Mouse (Mus musculus): ENCODE measurements around the gene Plcxd1. TPM values are rescaled to one million over a fixed set of nuclear protein-coding genes. Genes with fewer than 3 reads are reported as not detected.

The Plcxd1 gene
- polyA plus RNA-seq, 1 experiment, result not detected

GRCm38 (mm10) chr5:110135293-110136086, 35.7 kb downstream of the Plcxd1 start, which contains the start of gene Chfr:
Gene Chfr, plus strand, starts transcription at chr5:110135842.
- TF ChIP-seq POLR2A (IDR thresholded peaks at IDR 0.05; ENCODE audit: borderline replicate concordance, control insufficient read depth, low read depth, low read length) (peak; percentile 96; the same call in 1 of the 2 replicates), CTCF (IDR thresholded peaks at IDR 0.05; ENCODE audit: control insufficient read depth, insufficient read depth, low read length) (no peak)
- no peaks in the 10 kb centered on the region; the same call in 1 of the 2 replicates for H3K4me1 ChIP-seq (ENCODE audit: control insufficient read depth, insufficient read depth, low read length)
- H3K27ac ChIP-seq (ENCODE audit: control insufficient read depth, insufficient read depth, low read depth, low read length, poor library complexity), result peak within 1 kb of the TSS; percentile 71
- 2% methylated on average over 46 of the region's 46 CpGs for WGBS
- peak within 1 kb of the TSS; percentile 88 for H3K4me3 ChIP-seq (replicated peaks; ENCODE audit: control insufficient read depth, low read depth, low read length)

- TF ChIP-seq POLR2A (IDR thresholded peaks at IDR 0.05; ENCODE audit: borderline replicate concordance, control insufficient read depth, low read depth, low read length) (no peak), CTCF (IDR thresholded peaks at IDR 0.05; ENCODE audit: control insufficient read depth, insufficient read depth, low read length) (no peak)
- Histone ChIP-seq H3K4me1 (ENCODE audit: control insufficient read depth, insufficient read depth, low read length) (no peaks in the 10 kb centered on the region; the same call in 1 of the 2 replicates), H3K4me3 (replicated peaks; ENCODE audit: control insufficient read depth, low read depth, low read length) (peak overlapping the region; percentile 88), H3K27ac (ENCODE audit: control insufficient read depth, insufficient read depth, low read depth, low read length, poor library complexity) (peak overlapping the region; percentile 71)
- 4% methylated on average over 18 of the region's 18 CpGs for WGBS
Observed at GRCm38 (mm10) chr5:110136087-110136464, 36.3 kb downstream of the Plcxd1 start.

- Histone ChIP-seq H3K4me3 (replicated peaks; ENCODE audit: control insufficient read depth, low read depth, low read length) (no peak overlapping the region), H3K27ac (ENCODE audit: control insufficient read depth, insufficient read depth, low read depth, low read length, poor library complexity) (no peak overlapping the region), H3K4me1 (ENCODE audit: control insufficient read depth, insufficient read depth, low read length) (no peaks in the 10 kb centered on the region; the same call in 1 of the 2 replicates)
- TF ChIP-seq POLR2A (IDR thresholded peaks at IDR 0.05; ENCODE audit: borderline replicate concordance, control insufficient read depth, low read depth, low read length) (no peak), CTCF (IDR thresholded peaks at IDR 0.05; ENCODE audit: control insufficient read depth, insufficient read depth, low read length) (no peak)
- 89% methylated on average over 3 of the region's 3 CpGs for WGBS
Observed at GRCm38 (mm10) chr5:110137816-110138215, 38.0 kb downstream of the Plcxd1 start.

GRCm38 (mm10) chr5:110139325-110139724, 39.6 kb downstream of the Plcxd1 start:
- H3K27ac ChIP-seq (ENCODE audit: control insufficient read depth, insufficient read depth, low read depth, low read length, poor library complexity), result no peak overlapping the region
- H3K4me1 ChIP-seq (ENCODE audit: control insufficient read depth, insufficient read depth, low read length), result no peaks in the 10 kb centered on the region; the same call in 1 of the 2 replicates
- no peak for TF ChIP-seq CTCF (IDR thresholded peaks at IDR 0.05; ENCODE audit: control insufficient read depth, insufficient read depth, low read length)
- TF ChIP-seq POLR2A (IDR thresholded peaks at IDR 0.05; ENCODE audit: borderline replicate concordance, control insufficient read depth, low read depth, low read length), result no peak
- WGBS, result 85% methylated on average over 3 of the region's 3 CpGs
- no peak overlapping the region for H3K4me3 ChIP-seq (replicated peaks; ENCODE audit: control insufficient read depth, low read depth, low read length)

GRCm38 (mm10) chr5:110140424-110140823, 40.7 kb downstream of the Plcxd1 start:
- Histone ChIP-seq H3K4me3 (replicated peaks; ENCODE audit: control insufficient read depth, low read depth, low read length) (no peak overlapping the region), H3K27ac (ENCODE audit: control insufficient read depth, insufficient read depth, low read depth, low read length, poor library complexity) (no peak overlapping the region), H3K4me1 (ENCODE audit: control insufficient read depth, insufficient read depth, low read length) (no peaks in the 10 kb centered on the region; the same call in 1 of the 2 replicates)
- WGBS, result 82% methylated on average over 7 of the region's 7 CpGs
- TF ChIP-seq CTCF (IDR thresholded peaks at IDR 0.05; ENCODE audit: control insufficient read depth, insufficient read depth, low read length) (no peak), POLR2A (IDR thresholded peaks at IDR 0.05; ENCODE audit: borderline replicate concordance, control insufficient read depth, low read depth, low read length) (no peak)

- no peak overlapping the region for H3K4me3 ChIP-seq (replicated peaks; ENCODE audit: control insufficient read depth, low read depth, low read length)
- H3K27ac ChIP-seq (ENCODE audit: control insufficient read depth, insufficient read depth, low read depth, low read length, poor library complexity), result no peak overlapping the region
- no peak for TF ChIP-seq CTCF (IDR thresholded peaks at IDR 0.05; ENCODE audit: control insufficient read depth, insufficient read depth, low read length)
- H3K4me1 ChIP-seq (ENCODE audit: control insufficient read depth, insufficient read depth, low read length), result no peaks in the 10 kb centered on the region
- WGBS, result 69% methylated on average over 2 of the region's 2 CpGs
Observed at GRCm38 (mm10) chr5:110142309-110142708, 42.5 kb downstream of the Plcxd1 start.

- H3K4me1 ChIP-seq (ENCODE audit: control insufficient read depth, insufficient read depth, low read length), result no peaks in the 10 kb centered on the region
- no peak overlapping the region for H3K4me3 ChIP-seq (replicated peaks; ENCODE audit: control insufficient read depth, low read depth, low read length)
- TF ChIP-seq POLR2A (IDR thresholded peaks at IDR 0.05; ENCODE audit: borderline replicate concordance, control insufficient read depth, low read depth, low read length), result no peak
- TF ChIP-seq CTCF (IDR thresholded peaks at IDR 0.05; ENCODE audit: control insufficient read depth, insufficient read depth, low read length), result peak; percentile 38; the same call in 1 of the 2 replicates
- no peak overlapping the region for H3K27ac ChIP-seq (ENCODE audit: control insufficient read depth, insufficient read depth, low read depth, low read length, poor library complexity)
- WGBS, result 87% methylated on average over 5 of the region's 5 CpGs
Observed at GRCm38 (mm10) chr5:110143007-110143406, 43.2 kb downstream of the Plcxd1 start.

Other genes with a start within 250 kb of the Plcxd1 start
- gene Gm15446, start 176.6 kb upstream of the Plcxd1 start, polyA plus RNA-seq (2011; ENCODE audit: insufficient read depth, insufficient read length, low replicate concordance, missing spikeins), result 1.2 TPM in 2 replicates
- 6.3 and 11.5 TPM in 2 replicates for gene Zfp932, start 103.4 kb upstream of the Plcxd1 start, polyA plus RNA-seq (2011; ENCODE audit: insufficient read depth, insufficient read length, low replicate concordance, missing spikeins)
- gene Gm17655, start 27.5 kb upstream of the Plcxd1 start, polyA plus RNA-seq (2011; ENCODE audit: insufficient read depth, insufficient read length, low replicate concordance, missing spikeins), result 0.54 TPM in 1 of 2 replicates, not detected in the other
- gene Gm35315, start 5.5 kb upstream of the Plcxd1 start, polyA plus RNA-seq (2011; ENCODE audit: insufficient read depth, insufficient read length, low replicate concordance, missing spikeins), result 0.45 TPM in 1 of 2 replicates, not detected in the other
- gene Gtpbp6, start 8.2 kb downstream of the Plcxd1 start, polyA plus RNA-seq (2011; ENCODE audit: insufficient read depth, insufficient read length, low replicate concordance, missing spikeins), result 30.6 and 70.2 TPM in 2 replicates
- gene Zfp605, start 10.1 kb downstream of the Plcxd1 start, polyA plus RNA-seq (2011; ENCODE audit: insufficient read depth, insufficient read length, low replicate concordance, missing spikeins), result 1.5 and 3.3 TPM in 2 replicates
- 26.9 and 42.5 TPM in 2 replicates for gene Chfr, start 35.9 kb downstream of the Plcxd1 start, polyA plus RNA-seq (2011; ENCODE audit: insufficient read depth, insufficient read length, low replicate concordance, missing spikeins)
- gene Golga3, start 76.7 kb downstream of the Plcxd1 start, polyA plus RNA-seq (2011; ENCODE audit: insufficient read depth, insufficient read length, low replicate concordance, missing spikeins), result 4.9 and 11.2 TPM in 2 replicates
- gene Ankle2, start 131.0 kb downstream of the Plcxd1 start, polyA plus RNA-seq (2011; ENCODE audit: insufficient read depth, insufficient read length, low replicate concordance, missing spikeins), result 10.0 and 21.0 TPM in 2 replicates
- gene Pgam5, start 169.9 kb downstream of the Plcxd1 start, polyA plus RNA-seq (2011; ENCODE audit: insufficient read depth, insufficient read length, low replicate concordance, missing spikeins), result 12.9 and 24.3 TPM in 2 replicates
- gene Pxmp2, start 186.2 kb downstream of the Plcxd1 start, polyA plus RNA-seq (2011; ENCODE audit: insufficient read depth, insufficient read length, low replicate concordance, missing spikeins), result 7.9 and 33.1 TPM in 2 replicates
- gene Pole, start 186.3 kb downstream of the Plcxd1 start, polyA plus RNA-seq (2011; ENCODE audit: insufficient read depth, insufficient read length, low replicate concordance, missing spikeins), result 39.8 and 57.3 TPM in 2 replicates
- 1.0 and 1.3 TPM in 2 replicates for gene P2rx2, start 243.2 kb downstream of the Plcxd1 start, polyA plus RNA-seq (2011; ENCODE audit: insufficient read depth, insufficient read length, low replicate concordance, missing spikeins)
- not detected in 2 replicates for gene Lrcol1, start 244.8 kb downstream of the Plcxd1 start, polyA plus RNA-seq (2011; ENCODE audit: insufficient read depth, insufficient read length, low replicate concordance, missing spikeins)

All from bone marrow, adult 2 months (tissue).